Mouse (Mus musculus) spleen, embryonic (tissue): Measurements from ENCODE around the gene Npm3.

Experiments
- CTCF ChIA-PET: fragments of 350-600 bp; sonication (Branson Sonifier 250); formaldehyde crosslinking; loops from one replicate; lab custom pipeline; 2022; lab: Charles Lee

Npm3 gene

GRCm38 (mm10) chr19:45749243-45750043 is at the start of gene Npm3:
Gene Npm3, minus strand, starts transcription at chr19:45749591.
- CTCF ChIA-PET, result no interaction called here

GRCm38 (mm10) chr19:45796879-45797278 is 47.5 kb upstream of the Npm3 start:
- CTCF ChIA-PET, result no interaction called here

GRCm38 (mm10) chr19:45796061-45796556 is 46.7 kb upstream of the Npm3 start:
- CTCF ChIA-PET, result interaction anchor here (0.7 kb wide), 1 partner anchor 1761 kb away, joined by 5 read pairs; no protein-coding TSS in a partner anchor

GRCm38 (mm10) chr19:45795406-45795944 is 46.1 kb upstream of the Npm3 start:
- CTCF ChIA-PET, result interaction anchor here (0.7 kb wide), 1 partner anchor 1760 kb away, joined by 5 read pairs; no protein-coding TSS in a partner anchor

- CTCF ChIA-PET, result no interaction called here
These were observed 45.3 kb upstream of the Npm3 start for GRCm38 (mm10) chr19:45794718-45795117.

GRCm38 (mm10) chr19:45792404-45792803 is 43.0 kb upstream of the Npm3 start:
- CTCF ChIA-PET, result no interaction called here

- CTCF ChIA-PET, result interaction anchor here (0.7 kb wide), 2 partner anchors 224 to 537 kb away, joined by 4 read pairs; no protein-coding TSS in a partner anchor
These were observed 40.8 kb upstream of the Npm3 start for GRCm38 (mm10) chr19:45789888-45790874.

- CTCF ChIA-PET, result no interaction called here
These were observed 40.0 kb upstream of the Npm3 start for GRCm38 (mm10) chr19:45789365-45789764.

- CTCF ChIA-PET, result interaction anchor here (0.7 kb wide), 4 partner anchors 12 to 775 kb away, joined by 3 to 10 read pairs (median 4); no protein-coding TSS in a partner anchor
These were observed 38.9 kb upstream of the Npm3 start for GRCm38 (mm10) chr19:45788337-45788736.

GRCm38 (mm10) chr19:45787450-45787849 is 38.1 kb upstream of the Npm3 start:
- CTCF ChIA-PET, result interaction anchor here (0.6 to 1.0 kb wide), 3 partner anchors 16 to 36 kb away, joined by 3 to 4 read pairs (median 3); no protein-coding TSS in a partner anchor

- CTCF ChIA-PET, result interaction anchor here (0.7 kb wide), 1 partner anchor 29 kb away, joined by 3 read pairs; no protein-coding TSS in a partner anchor
These were observed 36.1 kb upstream of the Npm3 start for GRCm38 (mm10) chr19:45785470-45785869.

- CTCF ChIA-PET, result interaction anchor here (0.7 kb wide), 2 partner anchors 33 to 46 kb away, joined by 5 to 18 read pairs; no protein-coding TSS in a partner anchor
These were observed 34.7 kb upstream of the Npm3 start for GRCm38 (mm10) chr19:45783933-45784576.

- CTCF ChIA-PET, result interaction anchor here (0.7 kb wide), 1 partner anchor 46 kb away, joined by 18 read pairs; no protein-coding TSS in a partner anchor
These were observed 34.0 kb upstream of the Npm3 start, which contains the start of gene Mgea5 for GRCm38 (mm10) chr19:45783181-45783932. Gene Mgea5, minus strand, starts transcription at chr19:45783837.

- CTCF ChIA-PET, result interaction anchor here (0.7 kb wide), 1 partner anchor 199 kb away, joined by 3 read pairs; no protein-coding TSS in a partner anchor
These were observed 33.1 kb upstream of the Npm3 start for GRCm38 (mm10) chr19:45782315-45783001.

GRCm38 (mm10) chr19:45781676-45782075 is 32.3 kb upstream of the Npm3 start:
- CTCF ChIA-PET, result interaction anchor here (0.7 to 0.8 kb wide), 2 partner anchors 57 to 200 kb away, joined by 3 to 4 read pairs; no protein-coding TSS in a partner anchor

- CTCF ChIA-PET, result interaction anchor here (0.7 kb wide), 1 partner anchor 63 kb away, joined by 4 read pairs; no protein-coding TSS in a partner anchor
These were observed 31.0 kb upstream of the Npm3 start for GRCm38 (mm10) chr19:45780350-45780915.

GRCm38 (mm10) chr19:45775486-45775885 is 26.1 kb upstream of the Npm3 start:
- CTCF ChIA-PET, result interaction anchor here (0.6 kb wide), 2 partner anchors 26 to 223 kb away, joined by 4 to 14 read pairs; no protein-coding TSS in a partner anchor

- CTCF ChIA-PET, result interaction anchor here (0.6 kb wide), 1 partner anchor 16 kb away, joined by 3 read pairs; no protein-coding TSS in a partner anchor
These were observed 22.1 kb upstream of the Npm3 start for GRCm38 (mm10) chr19:45771501-45771900.
